Mouse (Mus musculus) kidney, postnatal 4 days (tissue): ENCODE data around the gene Aatk.

ENCODE experiments used
- DNase-seq, 2 experiments: peaks; one replicate each; pipeline ENCODE4 v3.0.0; 2021; ENCODE audit warnings: mixed read lengths in 2 of 2

Aatk gene

GRCm38 (mm10) chr11:120051124-120051811 lies 4.3 kb upstream of the Aatk start:
- DNase-seq = no peak

GRCm38 (mm10) chr11:120049067-120049466 lies 2.1 kb upstream of the Aatk start:
- DNase-seq = no peak

GRCm38 (mm10) chr11:120048252-120048556 lies 1.2 kb upstream of the Aatk start:
- DNase-seq = peak in 1 of 2 experiments; percentile 63

GRCm38 (mm10) chr11:120047531-120048251 lies 724 bp upstream of the Aatk start:
- no peak for DNase-seq

GRCm38 (mm10) chr11:120045839-120046552 lies 971 bp downstream of the Aatk start:
- peak; percentile 67 to 79 for DNase-seq

GRCm38 (mm10) chr11:120045341-120045740 lies 1.6 kb downstream of the Aatk start:
- no peak for DNase-seq

- DNase-seq = no peak
These were observed 4.7 kb downstream of the Aatk start for GRCm38 (mm10) chr11:120042141-120042838.

- peak; percentile 70 to 81 for DNase-seq
These were observed 5.5 kb downstream of the Aatk start for GRCm38 (mm10) chr11:120041191-120042123.

- DNase-seq = peak in 1 of 2 experiments; percentile 32
These were observed 6.5 kb downstream of the Aatk start for GRCm38 (mm10) chr11:120040440-120040839.

- peak in 1 of 2 experiments; percentile 42 for DNase-seq
These were observed 7.4 kb downstream of the Aatk start for GRCm38 (mm10) chr11:120039581-120039980.

GRCm38 (mm10) chr11:120034762-120035161 lies 12.2 kb downstream of the Aatk start:
- DNase-seq = no peak

GRCm38 (mm10) chr11:120034306-120034705 lies 12.7 kb downstream of the Aatk start:
- no peak for DNase-seq

GRCm38 (mm10) chr11:120033473-120033872 lies 13.5 kb downstream of the Aatk start:
- no peak for DNase-seq

GRCm38 (mm10) chr11:120032052-120032451 lies 14.9 kb downstream of the Aatk start:
- no peak for DNase-seq

GRCm38 (mm10) chr11:120030145-120030901 lies 16.6 kb downstream of the Aatk start:
- DNase-seq = peak; percentile 78 to 84

- DNase-seq = peak; percentile 71 to 78
These were observed 17.4 kb downstream of the Aatk start for GRCm38 (mm10) chr11:120029431-120030144.

- peak; percentile 59 to 78 for DNase-seq
These were observed 18.5 kb downstream of the Aatk start for GRCm38 (mm10) chr11:120028319-120029092.

- peak in 1 of 2 experiments; percentile 57 for DNase-seq
These were observed 20.0 kb downstream of the Aatk start for GRCm38 (mm10) chr11:120026941-120027340.

- DNase-seq = no peak
These were observed 24.1 kb downstream of the Aatk start for GRCm38 (mm10) chr11:120022841-120023240.

GRCm38 (mm10) chr11:120022216-120022615 lies 24.8 kb downstream of the Aatk start:
- DNase-seq = no peak
